Mouse (Mus musculus): ENCODE measurements at regions not wholly inside any gene's neighbourhood (a gene's known extent, or its start where the extent isn't known, plus 50 kb on each side); places are given as distances from the start of the nearest gene placed in this dataset.

GRCm38 (mm10) chr17:74942984-74943801 is 62.2 kb upstream of the Ltbp1 start:
- TF ChIP-seq CTCF (conservative IDR thresholded peaks at IDR 0.05; ENCODE audit: insufficient read depth, insufficient read length, low read depth, low read length) (no peak), POLR2A (IDR thresholded peaks at IDR 0.05; ENCODE audit: low read depth, low read length) (no peak)

All from kidney, adult 2 months (tissue).